Mouse (Mus musculus) hindbrain, embryonic 11.5 days (tissue): ENCODE results near the gene Btbd3. TPM values are rescaled to one million over a fixed set of nuclear protein-coding genes. Genes with fewer than 3 reads are reported as not detected.

Source experiments
- ATAC-seq: fragments of 200-750 bp; cut with Nextera tagmentation; 2 replicates; pipeline ENCODE4 v1.8.0; 2017; ENCODE audit warnings: mild to moderate bottlenecking, moderate TSS enrichment, moderate library complexity; ENCODE audit not compliant: low FRiP score
- DNase-seq: peaks from one replicate; pipeline ENCODE4 v3.0.0-alpha.2; 2015; ENCODE audit warnings: low spot score
- H3K27ac ChIP-seq: fragments of 300-500 bp; sonication (generic); 2 replicates; pipeline ENCODE4 v1.5.1; 2014; ENCODE audit warnings: mild to moderate bottlenecking, low read depth, low read length
- H3K27me3 ChIP-seq: fragments of 300-500 bp; sonication (generic); 2 replicates; pipeline ENCODE4 v1.6.1; 2014; ENCODE audit warnings: mild to moderate bottlenecking, low read length, moderate library complexity, mixed read lengths; ENCODE audit not compliant: control insufficient read depth, insufficient read depth
- H3K36me3 ChIP-seq: fragments of 300-500 bp; sonication (generic); 2 replicates; pipeline ENCODE4 v1.6.1; 2014; ENCODE audit warnings: mild to moderate bottlenecking, low read length, moderate library complexity, mixed read lengths; ENCODE audit not compliant: control insufficient read depth, insufficient read depth
- H3K4me1 ChIP-seq: fragments of 300-500 bp; sonication (generic); replicated peaks from 2 replicates; pipeline ENCODE4 v1.6.1; 2014; ENCODE audit warnings: low read length, mixed read lengths; ENCODE audit not compliant: control insufficient read depth, insufficient read depth
- H3K4me2 ChIP-seq: fragments of 300-500 bp; sonication (generic); replicated peaks from 2 replicates; pipeline ENCODE4 v1.6.1; 2014; ENCODE audit warnings: mild to moderate bottlenecking, low read depth, low read length
- H3K4me3 ChIP-seq: fragments of 300-500 bp; sonication (generic); 2 replicates; pipeline ENCODE4 v1.5.1; 2014; ENCODE audit warnings: low read depth, low read length
- H3K9ac ChIP-seq: fragments of 300-500 bp; sonication (generic); 2 replicates; pipeline ENCODE4 v1.6.1; 2014; ENCODE audit warnings: low read depth, low read length
- H3K9me3 ChIP-seq: fragments of 300-500 bp; sonication (generic); 2 replicates; pipeline ENCODE4 v1.6.1; 2016; ENCODE audit warnings: low read length; ENCODE audit not compliant: control insufficient read depth
- WGBS: fragments of 180-500 bp; shearing (Covaris S2); extraction: QIAGEN DNeasy Blood & Tissue Kit; methylation state at CpG from one replicate; pipeline ENCODE4 v1.1.7; 2014; 5-methylcytosine and 5-hydroxymethylcytosine counted together
- polyA plus RNA-seq: library from polyadenylated mRNA; unstranded; fragments of >200 nt; fragmentation: Nextera tagmentation; extraction: Ambion mirVana; gene quantifications from 2 replicates; pipeline ENCODE4 v1.2.1, GENCODE M21; 2014

The Btbd3 gene
- polyA plus RNA-seq, 1 experiment from 2014 or later, result 19.3 TPM

- no peak overlapping the region for H3K9ac ChIP-seq
- H3K36me3 ChIP-seq, result no peaks in the 10 kb centered on the region
- H3K4me1 ChIP-seq, result peaks cover 2% of the 10 kb centered on the region; the same call in 1 of the 2 replicates
- H3K9me3 ChIP-seq, result no peaks in the 10 kb centered on the region
- H3K4me3 ChIP-seq, result no peak overlapping the region
- WGBS, result 85% methylated on average over 5 of the region's 5 CpGs
- DNase-seq, result no peak
- no peaks in the 10 kb centered on the region for H3K27me3 ChIP-seq
- H3K27ac ChIP-seq, result no peak overlapping the region
- H3K4me2 ChIP-seq, result no peak overlapping the region
- ATAC-seq, result no peak
Observed at GRCm38 (mm10) chr2:138274086-138274485, 17.7 kb downstream of the Btbd3 start.

- Histone ChIP-seq H3K9ac (no peak overlapping the region), H3K9me3 (no peaks in the 10 kb centered on the region), H3K4me1 (peaks cover 5% of the 10 kb centered on the region; the same call in 1 of the 2 replicates), H3K4me3 (no peak overlapping the region), H3K4me2 (peak overlapping the region; percentile 28), H3K27me3 (no peaks in the 10 kb centered on the region), H3K27ac (no peak overlapping the region), H3K36me3 (no peaks in the 10 kb centered on the region)
- peak; percentile 45 for DNase-seq
- 24% methylated on average over 17 of the region's 17 CpGs for WGBS
- peak; percentile 85 for ATAC-seq
Observed at GRCm38 (mm10) chr2:138277842-138278691, 21.7 kb downstream of the Btbd3 start.

DNA sequence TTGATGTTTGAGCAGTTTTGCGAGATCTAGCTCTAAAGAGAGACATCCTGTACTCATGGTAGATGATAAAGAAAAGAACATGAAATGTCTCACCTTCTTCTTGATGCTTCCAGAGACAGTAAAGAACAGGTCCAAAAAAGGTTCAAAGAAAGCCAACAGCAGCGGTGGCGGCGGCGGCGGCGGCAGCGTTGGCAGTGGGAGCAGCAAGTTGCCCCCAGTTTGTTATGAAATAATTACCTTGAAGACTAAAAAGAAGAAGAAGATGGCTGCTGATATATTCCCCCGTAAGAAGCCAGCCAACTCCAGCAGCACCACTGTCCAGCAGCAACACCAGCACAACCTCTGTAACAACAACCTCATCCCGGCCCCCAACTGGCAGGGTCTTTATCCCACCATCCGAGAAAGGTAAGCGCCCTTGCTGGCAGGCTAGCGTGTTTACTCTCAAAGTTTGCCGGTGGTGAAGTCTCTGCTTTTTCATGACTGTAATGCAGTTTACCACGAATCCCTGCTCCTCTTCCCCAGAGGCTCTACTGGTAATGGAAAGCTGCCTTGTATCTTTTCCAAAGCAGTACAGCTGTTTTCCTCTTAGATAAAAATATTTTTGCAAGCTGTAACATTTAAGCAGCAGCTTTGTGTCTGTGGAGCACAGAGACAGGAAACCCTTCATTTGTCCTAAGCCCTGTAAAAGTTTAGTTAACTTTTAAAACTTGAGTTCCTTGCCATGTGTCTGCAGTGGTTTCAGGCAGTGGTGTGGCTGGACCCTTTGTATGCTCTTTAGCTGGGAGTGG, 22.7 kb downstream of the Btbd3 start:
- Histone ChIP-seq H3K9ac (no peak overlapping the region), H3K4me1 (peaks cover 5% of the 10 kb centered on the region; the same call in 1 of the 2 replicates), H3K27ac (no peak overlapping the region), H3K4me2 (peak overlapping the region; percentile 28; the same call in 1 of the 2 replicates), H3K36me3 (0 out of 2 replicates have a peak, but pooled peaks cover 2% of the 10 kb centered on the region), H3K27me3 (no peaks in the 10 kb centered on the region), H3K9me3 (no peaks in the 10 kb centered on the region), H3K4me3 (no peak overlapping the region)
- 65% methylated on average over 15 of the region's 15 CpGs for WGBS
- ATAC-seq (no peak), DNase-seq (no peak)

GRCm38 (mm10) chr2:138279641-138280040, 23.3 kb downstream of the Btbd3 start:
- Histone ChIP-seq H3K9ac (no peak overlapping the region), H3K36me3 (0 out of 2 replicates have a peak, but pooled peaks cover 2% of the 10 kb centered on the region), H3K4me1 (peaks cover 5% of the 10 kb centered on the region; the same call in 1 of the 2 replicates), H3K9me3 (no peaks in the 10 kb centered on the region), H3K27ac (no peak overlapping the region), H3K4me2 (no peak overlapping the region), H3K4me3 (no peak overlapping the region), H3K27me3 (no peaks in the 10 kb centered on the region)
- WGBS, result 48% methylated on average over 11 of the region's 11 CpGs
- ATAC-seq, result peak; percentile 56
- DNase-seq, result no peak

DNA sequence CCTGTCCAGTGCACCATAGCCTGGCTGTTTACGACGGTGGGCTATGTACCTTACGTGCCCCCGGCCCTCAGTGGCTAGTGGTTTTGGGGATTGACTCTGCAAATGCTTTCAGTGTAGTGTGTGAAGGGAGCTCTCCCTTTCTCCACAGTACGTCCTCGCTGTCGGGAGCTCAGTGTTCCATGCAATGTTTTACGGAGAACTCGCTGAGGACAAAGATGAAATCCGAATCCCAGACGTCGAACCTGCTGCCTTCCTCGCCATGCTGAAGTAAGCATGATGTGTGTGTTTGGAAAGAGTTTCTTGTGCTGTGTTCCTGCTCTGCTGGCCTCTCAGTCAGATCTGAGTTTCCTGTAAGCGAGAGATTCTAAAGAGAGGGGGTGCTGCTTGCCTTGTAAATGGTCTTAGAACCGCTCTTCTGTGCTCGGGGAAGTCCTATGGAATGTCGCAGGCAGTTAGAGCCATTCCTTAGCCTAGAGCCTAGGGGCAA, 23.9 kb downstream of the Btbd3 start:
- no peak for DNase-seq
- H3K9me3 ChIP-seq, result no peaks in the 10 kb centered on the region
- no peak overlapping the region for H3K27ac ChIP-seq
- WGBS, result 62% methylated on average over 17 of the region's 17 CpGs
- no peak overlapping the region for H3K4me2 ChIP-seq
- H3K36me3 ChIP-seq, result 0 out of 2 replicates have a peak, but pooled peaks cover 2% of the 10 kb centered on the region
- H3K4me3 ChIP-seq, result no peak overlapping the region
- no peak overlapping the region for H3K9ac ChIP-seq
- H3K4me1 ChIP-seq, result peaks cover 5% of the 10 kb centered on the region; the same call in 1 of the 2 replicates
- no peaks in the 10 kb centered on the region for H3K27me3 ChIP-seq
- ATAC-seq, result peak; percentile 26

GRCm38 (mm10) chr2:138281550-138282201, 25.3 kb downstream of the Btbd3 start:
- Histone ChIP-seq H3K36me3 (0 out of 2 replicates have a peak, but pooled peaks cover 2% of the 10 kb centered on the region), H3K4me1 (peaks cover 5% of the 10 kb centered on the region; the same call in 1 of the 2 replicates), H3K27ac (no peak overlapping the region), H3K9ac (no peak overlapping the region), H3K9me3 (no peaks in the 10 kb centered on the region), H3K27me3 (no peaks in the 10 kb centered on the region), H3K4me2 (no peak overlapping the region), H3K4me3 (no peak overlapping the region)
- DNase-seq, result no peak
- ATAC-seq, result no peak
- WGBS, result 93% methylated on average over 10 of the region's 10 CpGs

DNA sequence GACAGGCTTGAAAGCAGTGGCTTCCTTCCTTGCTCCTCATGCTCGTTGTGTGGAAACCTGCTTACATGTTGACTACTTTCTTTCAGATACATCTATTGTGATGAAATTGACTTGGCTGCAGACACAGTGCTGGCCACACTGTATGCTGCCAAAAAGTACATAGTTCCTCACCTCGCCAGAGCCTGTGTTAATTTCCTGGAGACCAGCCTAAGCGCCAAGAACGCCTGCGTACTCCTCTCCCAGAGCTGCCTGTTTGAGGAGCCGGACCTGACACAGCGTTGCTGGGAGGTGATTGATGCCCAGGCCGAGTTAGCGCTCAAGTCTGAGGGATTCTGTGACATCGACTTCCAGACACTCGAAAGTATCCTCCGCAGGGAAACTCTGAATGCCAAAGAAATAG, 27.0 kb downstream of the Btbd3 start:
- 0 out of 2 replicates have a peak, but pooled peaks cover 2% of the 10 kb centered on the region for H3K36me3 ChIP-seq
- peaks cover 3% of the 10 kb centered on the region; the same call in 1 of the 2 replicates for H3K4me1 ChIP-seq
- no peak for DNase-seq
- H3K4me3 ChIP-seq, result no peak overlapping the region
- no peak overlapping the region for H3K27ac ChIP-seq
- 94% methylated on average over 12 of the region's 12 CpGs for WGBS
- H3K4me2 ChIP-seq, result no peak overlapping the region
- H3K9me3 ChIP-seq, result no peaks in the 10 kb centered on the region
- H3K27me3 ChIP-seq, result no peaks in the 10 kb centered on the region
- no peak overlapping the region for H3K9ac ChIP-seq
- ATAC-seq, result no peak

DNA sequence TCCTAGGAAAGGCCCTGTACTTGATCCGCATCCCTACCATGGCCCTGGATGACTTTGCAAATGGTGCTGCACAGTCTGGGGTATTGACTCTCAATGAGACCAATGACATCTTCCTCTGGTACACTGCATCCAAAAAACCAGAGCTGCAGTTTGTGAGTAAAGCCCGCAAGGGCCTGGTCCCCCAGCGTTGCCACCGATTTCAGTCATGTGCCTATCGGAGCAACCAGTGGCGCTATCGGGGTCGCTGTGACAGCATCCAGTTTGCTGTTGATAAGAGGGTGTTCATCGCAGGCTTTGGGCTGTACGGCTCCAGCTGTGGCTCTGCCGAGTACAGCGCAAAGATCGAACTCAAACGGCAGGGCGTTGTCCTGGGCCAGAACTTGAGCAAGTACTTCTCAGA, 27.5 kb downstream of the Btbd3 start:
- Histone ChIP-seq H3K27ac (no peak overlapping the region), H3K9ac (no peak overlapping the region), H3K27me3 (no peaks in the 10 kb centered on the region), H3K4me1 (peaks cover 3% of the 10 kb centered on the region; the same call in 1 of the 2 replicates), H3K9me3 (no peaks in the 10 kb centered on the region), H3K4me3 (no peak overlapping the region), H3K36me3 (0 out of 2 replicates have a peak, but pooled peaks cover 2% of the 10 kb centered on the region), H3K4me2 (no peak overlapping the region)
- DNase-seq (no peak), ATAC-seq (no peak)
- WGBS, result 97% methylated on average over 15 of the region's 15 CpGs
